Mouse (Mus musculus): ENCODE measurements around the gene Kif7. TPM values are rescaled to one million over a fixed set of nuclear protein-coding genes. Genes with fewer than 3 reads are reported as not detected.

The Kif7 gene
- polyA plus RNA-seq, 1 experiment = 1.00 TPM

DNA sequence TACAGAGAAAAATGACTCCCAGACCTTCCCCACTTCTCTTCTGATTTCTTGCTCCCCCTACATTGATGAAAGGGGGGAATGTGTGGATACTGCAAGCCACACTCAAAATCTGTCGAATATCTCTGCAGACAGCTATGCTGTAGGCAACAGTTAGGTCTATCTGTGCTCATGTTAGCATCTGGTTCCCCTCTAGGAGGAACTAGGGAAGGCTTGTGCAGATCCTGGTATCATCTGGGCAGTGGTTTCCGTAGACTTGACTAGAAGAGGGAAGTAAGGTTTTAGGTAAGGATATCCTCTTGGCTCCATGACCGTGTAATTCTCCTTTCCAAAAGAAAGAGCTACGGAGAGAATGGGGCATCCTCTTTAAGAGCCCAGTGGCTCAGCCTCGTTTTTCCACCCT, 29.1 kb upstream of the Kif7 start:
- Histone ChIP-seq H3K4me1 (ENCODE audit: control insufficient read depth, insufficient read depth, low read length) (no peaks in the 10 kb centered on the region; the same call in 1 of the 2 replicates), H3K4me3 (replicated peaks; ENCODE audit: control insufficient read depth, low read depth, low read length) (no peak overlapping the region), H3K27ac (ENCODE audit: control insufficient read depth, insufficient read depth, low read depth, low read length, poor library complexity) (no peak overlapping the region)
- no peak for TF ChIP-seq CTCF (IDR thresholded peaks at IDR 0.05; ENCODE audit: control insufficient read depth, insufficient read depth, low read length)
- TF ChIP-seq POLR2A (IDR thresholded peaks at IDR 0.05; ENCODE audit: borderline replicate concordance, control insufficient read depth, low read depth, low read length) = no peak
- WGBS = 6% methylated on average over 5 of the region's 5 CpGs

DNA sequence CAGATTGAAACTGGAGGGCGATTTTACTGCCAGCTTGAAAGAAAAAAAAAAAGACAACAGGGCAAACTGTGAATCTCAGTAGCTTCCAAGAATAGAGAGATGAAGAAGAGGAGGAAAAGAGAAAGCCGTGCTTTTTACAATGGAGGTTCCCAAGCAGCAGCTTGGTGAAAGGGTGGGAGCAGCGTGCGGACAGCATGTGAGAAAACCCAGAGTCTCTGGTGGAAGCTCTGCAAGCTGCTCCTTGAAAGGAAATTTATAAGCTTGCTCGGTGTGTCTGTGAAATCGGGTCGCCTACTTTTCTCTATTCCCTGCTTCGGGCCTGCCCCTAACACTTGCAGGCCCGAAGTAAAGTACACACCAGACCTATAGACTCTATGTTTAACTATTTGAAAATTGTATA, 28.5 kb upstream of the Kif7 start:
- TF ChIP-seq CTCF (IDR thresholded peaks at IDR 0.05; ENCODE audit: control insufficient read depth, insufficient read depth, low read length) (no peak), POLR2A (IDR thresholded peaks at IDR 0.05; ENCODE audit: borderline replicate concordance, control insufficient read depth, low read depth, low read length) (no peak)
- H3K4me3 ChIP-seq (replicated peaks; ENCODE audit: control insufficient read depth, low read depth, low read length) = no peak overlapping the region
- no peaks in the 10 kb centered on the region; the same call in 1 of the 2 replicates for H3K4me1 ChIP-seq (ENCODE audit: control insufficient read depth, insufficient read depth, low read length)
- WGBS = 83% methylated on average over 9 of the region's 9 CpGs
- no peak overlapping the region for H3K27ac ChIP-seq (ENCODE audit: control insufficient read depth, insufficient read depth, low read depth, low read length, poor library complexity)

- 3% methylated on average over 46 of the region's 46 CpGs for WGBS
- TF ChIP-seq POLR2A (IDR thresholded peaks at IDR 0.05; ENCODE audit: borderline replicate concordance, control insufficient read depth, low read depth, low read length) = no peak
- no peak for TF ChIP-seq CTCF (IDR thresholded peaks at IDR 0.05; ENCODE audit: control insufficient read depth, insufficient read depth, low read length)
- Histone ChIP-seq H3K4me3 (replicated peaks; ENCODE audit: control insufficient read depth, low read depth, low read length) (peak within 1 kb of the TSS; percentile 77), H3K4me1 (ENCODE audit: control insufficient read depth, insufficient read depth, low read length) (no peaks in the 10 kb centered on the region; the same call in 1 of the 2 replicates), H3K27ac (ENCODE audit: control insufficient read depth, insufficient read depth, low read depth, low read length, poor library complexity) (peak within 1 kb of the TSS; percentile 0; the same call in 1 of the 2 replicates)
Observed at GRCm38 (mm10) chr7:79742659-79743536, 27.4 kb upstream of the Kif7 start, which contains the start of the genes Pex11a and Wdr93. Gene Pex11a (minus strand): TSS chr7:79743131. Gene Wdr93 (plus strand): TSS chr7:79743163.

GRCm38 (mm10) chr7:79742277-79742658, 26.7 kb upstream of the Kif7 start:
- Histone ChIP-seq H3K4me3 (replicated peaks; ENCODE audit: control insufficient read depth, low read depth, low read length) (peak overlapping the region; percentile 77), H3K4me1 (ENCODE audit: control insufficient read depth, insufficient read depth, low read length) (no peaks in the 10 kb centered on the region; the same call in 1 of the 2 replicates), H3K27ac (ENCODE audit: control insufficient read depth, insufficient read depth, low read depth, low read length, poor library complexity) (no peak overlapping the region)
- TF ChIP-seq POLR2A (IDR thresholded peaks at IDR 0.05; ENCODE audit: borderline replicate concordance, control insufficient read depth, low read depth, low read length) (no peak), CTCF (IDR thresholded peaks at IDR 0.05; ENCODE audit: control insufficient read depth, insufficient read depth, low read length) (no peak)
- WGBS = 1% methylated on average over 11 of the region's 11 CpGs

GRCm38 (mm10) chr7:79740279-79740678, 24.8 kb upstream of the Kif7 start:
- Histone ChIP-seq H3K4me1 (ENCODE audit: control insufficient read depth, insufficient read depth, low read length) (no peaks in the 10 kb centered on the region; the same call in 1 of the 2 replicates), H3K4me3 (replicated peaks; ENCODE audit: control insufficient read depth, low read depth, low read length) (no peak overlapping the region), H3K27ac (ENCODE audit: control insufficient read depth, insufficient read depth, low read depth, low read length, poor library complexity) (no peak overlapping the region)
- 80% methylated on average over 4 of the region's 4 CpGs for WGBS
- TF ChIP-seq CTCF (IDR thresholded peaks at IDR 0.05; ENCODE audit: control insufficient read depth, insufficient read depth, low read length) = no peak
- TF ChIP-seq POLR2A (IDR thresholded peaks at IDR 0.05; ENCODE audit: borderline replicate concordance, control insufficient read depth, low read depth, low read length) = no peak

DNA sequence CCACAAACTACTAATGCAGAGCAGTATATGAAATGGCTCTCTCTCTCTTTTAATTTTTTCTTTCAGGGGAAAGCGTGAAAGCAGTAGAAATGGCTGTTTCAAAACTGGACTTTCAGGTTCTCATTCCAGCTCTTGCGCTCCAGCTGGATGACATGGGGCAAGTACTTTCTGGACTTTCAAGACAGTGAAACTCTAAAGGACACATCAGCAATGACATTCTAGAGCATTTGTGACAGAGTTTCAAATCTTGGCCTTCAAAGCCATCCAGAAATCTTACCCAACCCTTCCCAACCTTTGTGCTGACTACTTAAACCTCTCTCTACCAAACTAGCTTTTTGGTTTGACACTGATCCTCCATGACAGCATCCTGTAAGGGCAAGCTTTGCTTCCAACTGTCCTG, 23.4 kb upstream of the Kif7 start:
- no peak overlapping the region for H3K4me3 ChIP-seq (replicated peaks; ENCODE audit: control insufficient read depth, low read depth, low read length)
- no peaks in the 10 kb centered on the region; the same call in 1 of the 2 replicates for H3K4me1 ChIP-seq (ENCODE audit: control insufficient read depth, insufficient read depth, low read length)
- no peak for TF ChIP-seq CTCF (IDR thresholded peaks at IDR 0.05; ENCODE audit: control insufficient read depth, insufficient read depth, low read length)
- TF ChIP-seq POLR2A (IDR thresholded peaks at IDR 0.05; ENCODE audit: borderline replicate concordance, control insufficient read depth, low read depth, low read length) = no peak
- no peak overlapping the region for H3K27ac ChIP-seq (ENCODE audit: control insufficient read depth, insufficient read depth, low read depth, low read length, poor library complexity)
- 86% methylated on average over 2 of the region's 2 CpGs for WGBS

DNA sequence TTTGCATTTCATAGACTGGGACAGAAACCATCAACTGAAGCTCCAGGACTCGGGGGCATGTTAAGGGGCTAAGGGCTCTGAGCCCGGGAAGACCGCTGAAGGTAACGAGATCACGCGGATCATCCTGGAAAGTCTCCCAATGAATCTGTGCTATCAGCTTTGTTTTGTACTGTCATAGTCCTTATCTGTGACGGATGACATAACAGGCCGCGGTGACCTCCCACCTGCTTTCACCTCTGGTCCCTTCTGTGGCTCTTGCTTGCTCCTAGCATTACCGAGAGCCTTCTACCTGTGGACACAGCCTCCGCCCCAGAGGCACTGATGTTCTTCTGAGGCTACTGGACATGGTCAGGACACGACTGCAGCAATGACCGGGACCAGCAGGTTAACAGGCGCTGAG, 21.0 kb upstream of the Kif7 start:
- 92% methylated on average over 14 of the region's 14 CpGs for WGBS
- TF ChIP-seq CTCF (IDR thresholded peaks at IDR 0.05; ENCODE audit: control insufficient read depth, insufficient read depth, low read length) = no peak
- no peak for TF ChIP-seq POLR2A (IDR thresholded peaks at IDR 0.05; ENCODE audit: borderline replicate concordance, control insufficient read depth, low read depth, low read length)
- H3K27ac ChIP-seq (ENCODE audit: control insufficient read depth, insufficient read depth, low read depth, low read length, poor library complexity) = no peak overlapping the region
- no peaks in the 10 kb centered on the region for H3K4me1 ChIP-seq (ENCODE audit: control insufficient read depth, insufficient read depth, low read length)
- no peak overlapping the region for H3K4me3 ChIP-seq (replicated peaks; ENCODE audit: control insufficient read depth, low read depth, low read length)

DNA sequence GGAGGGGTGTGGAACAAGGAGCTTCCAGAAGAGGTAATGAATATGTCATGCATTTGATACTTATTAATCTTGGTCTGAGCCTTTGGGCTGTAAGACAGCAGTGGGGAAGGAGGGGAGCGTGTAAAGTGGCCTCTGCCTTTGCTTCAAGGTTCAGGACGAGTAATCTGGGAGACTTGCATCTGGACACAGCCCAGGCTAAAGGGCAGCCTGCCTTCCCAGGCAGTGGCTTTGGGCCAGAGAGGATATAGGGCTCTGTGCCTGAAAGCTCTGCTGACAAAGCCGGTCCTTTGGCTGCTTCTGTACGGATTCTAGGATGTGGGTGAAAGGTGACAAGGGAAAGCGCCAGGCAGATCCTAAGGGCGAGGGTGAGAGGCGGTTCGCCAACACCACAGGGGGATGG, 19.0 kb upstream of the Kif7 start:
- 86% methylated on average over 8 of the region's 8 CpGs for WGBS
- TF ChIP-seq POLR2A (IDR thresholded peaks at IDR 0.05; ENCODE audit: borderline replicate concordance, control insufficient read depth, low read depth, low read length) = no peak
- no peak for TF ChIP-seq CTCF (IDR thresholded peaks at IDR 0.05; ENCODE audit: control insufficient read depth, insufficient read depth, low read length)
- no peaks in the 10 kb centered on the region for H3K4me1 ChIP-seq (ENCODE audit: control insufficient read depth, insufficient read depth, low read length)
- H3K4me3 ChIP-seq (replicated peaks; ENCODE audit: control insufficient read depth, low read depth, low read length) = no peak overlapping the region
- H3K27ac ChIP-seq (ENCODE audit: control insufficient read depth, insufficient read depth, low read depth, low read length, poor library complexity) = no peak overlapping the region; the same call in 1 of the 2 replicates
